Mouse (Mus musculus) bone marrow macrophage, adult 2 months (primary cell): Measurements from ENCODE around the gene Irak3.

Experiments
- CTCF ChIP-seq: IDR thresholded peaks from 2 replicates; pipeline ENCODE4 v1.5.1; 2012; ENCODE audit warnings: low read depth, mild to moderate bottlenecking, low read length, moderate library complexity
- POLR2A ChIP-seq: IDR thresholded peaks from 2 replicates; pipeline ENCODE4 v1.6.1; 2012; ENCODE audit warnings: mild to moderate bottlenecking, low read depth, low read length, borderline replicate concordance

GRCm38 (mm10) chr10:120246994-120247750 lies 45.2 kb upstream of the Irak3 start:
- TF ChIP-seq CTCF = no peak
- no peak for TF ChIP-seq POLR2A
